Mouse (Mus musculus) kidney, adult 18-20 months (tissue): ENCODE measurements around the gene C1ra.
"Not testable (repeated sequence)": the region's sequence is repeated elsewhere in the genome, so short reads cannot be mapped to it uniquely, and the experiment has no call there.

Experiments
- DNase-seq: peaks from one replicate; pipeline ENCODE4 v3.0.0; 2021

Gene C1ra

DNA sequence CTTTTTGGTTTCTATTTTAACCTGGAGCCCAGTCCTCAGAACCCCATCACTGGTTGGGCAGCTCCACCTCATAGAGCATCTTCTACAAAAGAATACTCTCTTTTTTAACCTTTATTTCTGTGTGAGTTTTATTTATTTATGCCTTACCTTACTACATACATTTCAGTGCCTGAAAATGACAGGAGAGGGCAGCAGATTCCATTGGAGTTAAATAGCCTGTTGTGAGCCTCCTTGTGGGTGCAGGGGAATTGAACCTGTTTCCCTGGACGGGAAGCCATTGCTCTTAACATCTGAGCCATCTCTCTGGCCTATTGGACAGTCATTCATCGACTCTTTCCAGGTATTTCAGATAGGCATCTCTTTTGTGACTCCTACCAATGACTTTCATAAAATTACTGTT, 33.2 kb downstream of the C1ra start:
- no peak for DNase-seq

DNA sequence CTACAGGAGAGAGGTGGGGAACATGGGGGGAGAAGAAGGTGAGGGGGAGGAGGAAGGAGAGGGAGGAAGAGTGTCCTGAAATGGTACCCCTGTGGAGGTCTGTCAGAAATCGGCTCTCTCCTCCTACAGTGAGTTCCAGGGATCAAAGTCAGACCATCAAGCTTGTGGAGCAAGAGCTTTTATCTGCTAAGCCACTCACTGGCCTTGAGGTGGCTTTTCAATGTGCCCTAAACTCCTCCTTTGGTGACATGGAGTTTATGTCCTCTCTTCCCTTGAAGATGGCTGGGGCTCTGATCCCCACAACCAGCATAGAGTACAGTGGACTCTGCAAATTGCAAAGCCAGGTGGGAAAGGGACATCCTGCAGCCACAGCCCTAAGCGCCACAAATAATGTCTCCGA, 35.8 kb downstream of the C1ra start:
- DNase-seq: not testable (repeated sequence)

DNA sequence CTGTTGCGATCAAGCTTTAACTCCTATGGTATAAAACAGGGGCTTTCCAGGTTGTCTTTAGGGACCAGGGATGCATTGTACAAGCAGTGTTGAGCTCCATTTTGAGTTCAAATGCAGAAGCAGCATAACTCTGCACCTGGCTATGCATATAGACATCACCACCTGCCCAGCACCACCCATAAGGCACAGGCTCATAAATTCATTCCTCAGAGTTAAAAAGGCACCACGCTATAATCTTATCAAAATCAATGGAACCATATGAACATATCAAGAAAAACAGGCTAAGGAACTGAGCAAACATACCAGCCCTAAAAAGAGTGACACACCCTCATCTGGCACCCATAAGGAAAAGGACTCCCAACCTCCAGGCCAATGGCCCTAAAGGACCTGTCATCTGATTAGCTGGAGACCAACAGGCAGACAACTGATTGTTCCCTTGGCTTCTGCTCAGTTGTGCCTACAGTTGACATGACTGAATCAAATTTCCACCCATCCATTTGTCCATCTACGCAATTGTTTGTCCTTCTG, 36.9 kb downstream of the C1ra start:
- no peak for DNase-seq

DNA sequence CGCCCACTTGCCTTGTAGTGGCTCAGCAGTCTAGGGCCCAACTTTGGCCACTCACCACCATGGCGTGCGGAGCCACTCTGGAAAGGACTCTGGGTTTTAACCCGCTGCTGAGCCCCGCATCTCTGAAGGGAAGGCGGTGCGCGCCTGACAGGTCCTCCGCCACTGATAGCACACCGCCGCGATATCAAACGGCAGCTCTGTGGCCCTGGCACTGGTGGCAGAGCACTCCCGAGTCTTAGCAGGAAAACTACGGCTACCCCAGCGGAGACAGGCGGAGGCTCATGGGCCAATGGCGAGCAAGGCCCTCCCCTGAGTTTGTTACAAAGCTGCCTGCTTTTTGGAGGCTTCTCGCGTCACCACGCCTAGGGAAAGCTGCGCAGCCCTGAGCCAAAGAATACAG, 40.6 kb downstream of the C1ra start:
- no peak for DNase-seq

DNA sequence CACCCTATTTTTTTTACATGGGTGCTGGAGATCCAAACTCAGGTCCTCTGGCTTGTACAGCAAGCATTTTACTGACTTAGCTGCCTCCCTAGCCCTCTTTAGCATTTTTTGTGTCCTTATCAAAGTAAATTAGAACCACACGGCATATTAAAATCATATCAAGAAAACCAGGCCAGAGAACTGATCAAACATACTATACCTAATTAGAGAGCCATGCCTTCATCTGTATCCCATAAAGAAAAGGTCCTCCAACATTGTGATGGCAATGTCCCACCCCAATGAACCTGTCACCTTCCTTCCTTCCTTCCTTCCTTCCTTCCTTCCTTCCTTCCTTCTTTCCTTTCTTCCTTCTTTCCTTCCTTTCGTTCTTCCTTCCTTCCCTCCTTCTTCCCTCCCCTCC, 43.8 kb downstream of the C1ra start:
- DNase-seq: not testable (repeated sequence)

DNA sequence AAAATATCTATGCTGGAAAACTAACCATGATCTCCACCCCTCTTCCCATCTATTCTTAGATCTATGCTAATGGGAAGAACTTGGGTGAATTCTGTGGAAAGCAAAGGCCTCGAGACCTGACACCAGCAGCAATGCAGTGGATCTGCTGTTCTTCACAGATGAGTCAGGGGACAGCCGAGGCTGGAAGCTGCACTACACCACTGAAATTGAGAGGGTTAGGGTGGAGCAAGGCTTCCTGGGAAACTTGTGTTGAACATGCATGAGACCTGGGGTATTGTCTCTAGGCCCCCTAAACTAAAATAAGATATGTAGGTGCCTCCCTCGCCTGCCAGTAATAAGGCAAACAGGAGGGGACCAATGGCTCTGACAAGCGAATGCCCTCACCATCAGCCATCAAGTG, 49.0 kb downstream of the C1ra start:
- DNase-seq: not testable (repeated sequence)

DNA sequence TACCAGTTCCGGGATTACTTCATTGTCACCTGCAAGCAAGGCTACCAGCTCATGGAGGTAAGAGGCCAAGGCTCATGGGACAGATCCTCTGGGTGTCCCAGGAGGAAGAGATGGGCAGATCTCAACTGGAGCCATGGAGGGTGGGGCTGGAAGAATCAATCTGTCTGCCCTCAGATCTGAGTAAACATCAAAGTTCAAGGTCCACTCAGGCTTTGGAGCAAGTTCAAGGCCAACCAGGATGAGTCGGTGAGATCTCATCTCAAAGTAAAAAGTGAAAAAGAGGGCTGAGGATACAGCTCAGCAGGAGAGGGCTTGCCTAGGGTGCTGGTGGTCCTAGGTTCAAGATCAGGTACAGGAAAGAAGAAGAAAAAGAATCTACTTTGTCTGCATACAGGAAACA, 49.4 kb downstream of the C1ra start:
- not testable (repeated sequence) for DNase-seq

DNA sequence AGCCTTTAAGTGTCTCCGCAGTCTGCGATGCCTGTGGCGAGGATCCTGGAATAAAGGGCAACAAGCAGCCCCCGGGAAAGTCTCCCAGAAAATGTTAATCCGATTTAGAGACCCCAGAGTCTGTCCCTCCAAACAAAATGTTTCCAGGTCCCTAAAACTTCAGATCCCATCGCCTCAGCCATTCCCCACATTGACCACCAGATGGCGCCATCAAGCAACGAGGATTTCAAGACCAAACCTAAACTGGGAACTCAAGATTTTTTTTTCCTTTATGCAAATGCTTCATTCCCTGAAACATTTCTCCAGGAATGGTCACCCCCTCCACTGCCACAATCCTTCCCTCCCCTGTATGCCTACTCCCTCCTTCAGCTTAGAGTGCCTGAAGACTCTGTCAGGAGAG, 57.8 kb downstream of the C1ra start, which contains the start of gene C1rb:
Gene C1rb, plus strand, starts transcription at position 269 of the 400 bp plus-strand sequence.
- peak; percentile 63 for DNase-seq
